Mouse (Mus musculus): ENCODE results near the gene Tubb4b. TPM values are rescaled to one million over a fixed set of nuclear protein-coding genes. Genes with fewer than 3 reads are reported as not detected.

Gene Tubb4b
- polyA plus RNA-seq, 1 experiment = 605 TPM

GRCm38 (mm10) chr2:25185625-25186574 is 38.6 kb downstream of the Tubb4b start:
- no peaks in the 10 kb centered on the region for H3K27me3 ChIP-seq (ENCODE audit: control insufficient read depth, insufficient read depth, low read length, poor library complexity, severe bottlenecking)
- peaks cover 3% of the 10 kb centered on the region for H3K4me1 ChIP-seq (ENCODE audit: control insufficient read depth, insufficient read depth, low read length)
- peak overlapping the region; percentile 45 for H3K9ac ChIP-seq (ENCODE audit: low read depth, poor library complexity, severe bottlenecking)
- TF ChIP-seq POLR2A (IDR thresholded peaks at IDR 0.05; ENCODE audit: insufficient read depth, low read length) (no peak), EP300 (IDR thresholded peaks at IDR 0.05; ENCODE audit: insufficient read depth, low read depth, low read length) (no peak; the same call in 1 of the 2 replicates), CTCF (IDR thresholded peaks at IDR 0.05; ENCODE audit: low read depth, low read length) (peak; percentile 83)
- H3K4me3 ChIP-seq (ENCODE audit: low read depth, low read length) = peak overlapping the region; percentile 72
- no peaks in the 10 kb centered on the region for H3K36me3 ChIP-seq (ENCODE audit: control insufficient read depth, insufficient read depth, low read length, poor library complexity, severe bottlenecking)
- peak overlapping the region; percentile 6; the same call in 1 of the 2 replicates for H3K27ac ChIP-seq (ENCODE audit: insufficient read depth, low read length)
- H3K9me3 ChIP-seq (replicated peaks; ENCODE audit: control insufficient read depth, insufficient read depth, low read length, poor library complexity, severe bottlenecking) = no peaks in the 10 kb centered on the region

- Histone ChIP-seq H3K4me1 (ENCODE audit: control insufficient read depth, insufficient read depth, low read length) (peaks cover 3% of the 10 kb centered on the region), H3K9me3 (replicated peaks; ENCODE audit: control insufficient read depth, insufficient read depth, low read length, poor library complexity, severe bottlenecking) (no peaks in the 10 kb centered on the region), H3K9ac (ENCODE audit: low read depth, poor library complexity, severe bottlenecking) (no peak overlapping the region), H3K27ac (ENCODE audit: insufficient read depth, low read length) (no peak overlapping the region), H3K27me3 (ENCODE audit: control insufficient read depth, insufficient read depth, low read length, poor library complexity, severe bottlenecking) (no peaks in the 10 kb centered on the region), H3K36me3 (ENCODE audit: control insufficient read depth, insufficient read depth, low read length, poor library complexity, severe bottlenecking) (no peaks in the 10 kb centered on the region), H3K4me3 (ENCODE audit: low read depth, low read length) (no peak overlapping the region)
- TF ChIP-seq EP300 (IDR thresholded peaks at IDR 0.05; ENCODE audit: insufficient read depth, low read depth, low read length) = no peak
- TF ChIP-seq POLR2A (IDR thresholded peaks at IDR 0.05; ENCODE audit: insufficient read depth, low read length) = no peak
- TF ChIP-seq CTCF (IDR thresholded peaks at IDR 0.05; ENCODE audit: low read depth, low read length) = no peak
Measured at GRCm38 (mm10) chr2:25184496-25184895, 40.0 kb downstream of the Tubb4b start.

GRCm38 (mm10) chr2:25183336-25183735 is 41.2 kb downstream of the Tubb4b start:
- no peak overlapping the region for H3K9ac ChIP-seq (ENCODE audit: low read depth, poor library complexity, severe bottlenecking)

GRCm38 (mm10) chr2:25182664-25183063 is 41.8 kb downstream of the Tubb4b start:
- TF ChIP-seq CTCF (IDR thresholded peaks at IDR 0.05; ENCODE audit: low read depth, low read length) = no peak
- no peak overlapping the region for H3K27ac ChIP-seq (ENCODE audit: insufficient read depth, low read length)
- no peaks in the 10 kb centered on the region for H3K9me3 ChIP-seq (replicated peaks; ENCODE audit: control insufficient read depth, insufficient read depth, low read length, poor library complexity, severe bottlenecking)
- no peaks in the 10 kb centered on the region for H3K27me3 ChIP-seq (ENCODE audit: control insufficient read depth, insufficient read depth, low read length, poor library complexity, severe bottlenecking)
- no peak overlapping the region for H3K9ac ChIP-seq (ENCODE audit: low read depth, poor library complexity, severe bottlenecking)
- peaks cover 3% of the 10 kb centered on the region for H3K4me1 ChIP-seq (ENCODE audit: control insufficient read depth, insufficient read depth, low read length)
- H3K36me3 ChIP-seq (ENCODE audit: control insufficient read depth, insufficient read depth, low read length, poor library complexity, severe bottlenecking) = no peaks in the 10 kb centered on the region
- no peak overlapping the region for H3K4me3 ChIP-seq (ENCODE audit: low read depth, low read length)

More at GRCm38 (mm10) chr2:25183336-25183735, 41.2 kb downstream of the Tubb4b start:
- Histone ChIP-seq H3K27ac (ENCODE audit: insufficient read depth, low read length) (no peak overlapping the region), H3K4me1 (ENCODE audit: control insufficient read depth, insufficient read depth, low read length) (peaks cover 3% of the 10 kb centered on the region), H3K27me3 (ENCODE audit: control insufficient read depth, insufficient read depth, low read length, poor library complexity, severe bottlenecking) (no peaks in the 10 kb centered on the region), H3K4me3 (ENCODE audit: low read depth, low read length) (no peak overlapping the region), H3K36me3 (ENCODE audit: control insufficient read depth, insufficient read depth, low read length, poor library complexity, severe bottlenecking) (no peaks in the 10 kb centered on the region), H3K9me3 (replicated peaks; ENCODE audit: control insufficient read depth, insufficient read depth, low read length, poor library complexity, severe bottlenecking) (no peaks in the 10 kb centered on the region)
- TF ChIP-seq EP300 (IDR thresholded peaks at IDR 0.05; ENCODE audit: insufficient read depth, low read depth, low read length) (no peak), CTCF (IDR thresholded peaks at IDR 0.05; ENCODE audit: low read depth, low read length) (no peak), POLR2A (IDR thresholded peaks at IDR 0.05; ENCODE audit: insufficient read depth, low read length) (no peak)

DNA sequence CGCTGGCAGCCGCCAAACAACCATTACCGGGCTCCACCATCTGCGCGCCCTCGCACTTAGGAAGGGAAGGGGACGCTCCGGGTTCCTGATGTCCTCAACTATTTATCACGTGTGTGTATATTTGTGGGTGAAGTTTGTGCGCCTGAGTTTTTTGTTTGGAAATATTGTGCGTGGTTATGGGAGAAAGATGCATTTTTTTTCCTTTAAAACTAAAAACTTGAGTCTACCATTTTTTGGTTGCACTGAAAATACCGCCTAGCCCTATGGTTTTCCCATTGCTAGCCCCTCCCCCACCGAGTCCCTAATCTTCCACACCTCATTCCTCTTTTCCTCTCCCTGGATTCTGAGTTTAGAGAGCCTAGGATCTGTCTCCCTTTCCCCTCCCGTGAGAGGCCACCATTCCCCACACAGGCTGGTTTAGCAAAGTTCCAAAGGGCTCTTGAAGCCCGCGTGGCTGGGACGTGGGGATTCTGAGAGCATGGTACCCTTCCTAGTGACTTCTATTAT is 42.6 kb downstream of the Tubb4b start:
- Histone ChIP-seq H3K27me3 (ENCODE audit: control insufficient read depth, insufficient read depth, low read length, poor library complexity, severe bottlenecking) (no peaks in the 10 kb centered on the region), H3K9me3 (replicated peaks; ENCODE audit: control insufficient read depth, insufficient read depth, low read length, poor library complexity, severe bottlenecking) (no peaks in the 10 kb centered on the region), H3K4me1 (ENCODE audit: control insufficient read depth, insufficient read depth, low read length) (peaks cover 3% of the 10 kb centered on the region), H3K4me3 (ENCODE audit: low read depth, low read length) (peak overlapping the region; percentile 64), H3K27ac (ENCODE audit: insufficient read depth, low read length) (no peak overlapping the region), H3K9ac (ENCODE audit: low read depth, poor library complexity, severe bottlenecking) (peak overlapping the region; percentile 36), H3K36me3 (ENCODE audit: control insufficient read depth, insufficient read depth, low read length, poor library complexity, severe bottlenecking) (no peaks in the 10 kb centered on the region)
- TF ChIP-seq POLR2A (IDR thresholded peaks at IDR 0.05; ENCODE audit: insufficient read depth, low read length) = no peak
- no peak for TF ChIP-seq EP300 (IDR thresholded peaks at IDR 0.05; ENCODE audit: insufficient read depth, low read depth, low read length)
- no peak for TF ChIP-seq CTCF (IDR thresholded peaks at IDR 0.05; ENCODE audit: low read depth, low read length)

Data from ES-Bruce4 (cell line).